Mouse (Mus musculus): ENCODE measurements at regions not wholly inside any gene's neighbourhood (a gene's known extent, or its start where the extent isn't known, plus 50 kb on each side); places are given as distances from the start of the nearest gene placed in this dataset.

GRCm38 (mm10) chr12:94674925-94675324 lies 1017.1 kb upstream of the Flrt2 start:
- no peak for DNase-seq (ENCODE audit: extremely low spot score in 1 of 2, low spot score in 1 of 2)

GRCm38 (mm10) chr12:94691341-94692029 lies 1000.5 kb upstream of the Flrt2 start:
- no peak for DNase-seq (ENCODE audit: extremely low spot score in 1 of 2, low spot score in 1 of 2)

GRCm38 (mm10) chr12:94731391-94731790 lies 960.6 kb upstream of the Flrt2 start:
- DNase-seq (ENCODE audit: extremely low spot score in 1 of 2, low spot score in 1 of 2), result no peak

- no peak for DNase-seq (ENCODE audit: extremely low spot score in 1 of 2, low spot score in 1 of 2)
These were observed 958.8 kb upstream of the Flrt2 start for GRCm38 (mm10) chr12:94733179-94733578.

GRCm38 (mm10) chr12:94737263-94737662 lies 954.8 kb upstream of the Flrt2 start:
- no peak for DNase-seq (ENCODE audit: extremely low spot score in 1 of 2, low spot score in 1 of 2)

GRCm38 (mm10) chr12:94749747-94750515 lies 942.1 kb upstream of the Flrt2 start:
- no peak for DNase-seq (ENCODE audit: extremely low spot score in 1 of 2, low spot score in 1 of 2)

GRCm38 (mm10) chr12:94755754-94756153 lies 936.3 kb upstream of the Flrt2 start:
- no peak for DNase-seq (ENCODE audit: extremely low spot score in 1 of 2, low spot score in 1 of 2)

GRCm38 (mm10) chr12:94795913-94796615 lies 896.0 kb upstream of the Flrt2 start:
- no peak for DNase-seq (ENCODE audit: extremely low spot score in 1 of 2, low spot score in 1 of 2)

- no peak for DNase-seq (ENCODE audit: extremely low spot score in 1 of 2, low spot score in 1 of 2)
These were observed 887.3 kb upstream of the Flrt2 start for GRCm38 (mm10) chr12:94804692-94805091.

- no peak for DNase-seq (ENCODE audit: extremely low spot score in 1 of 2, low spot score in 1 of 2)
These were observed 860.6 kb upstream of the Flrt2 start for GRCm38 (mm10) chr12:94831400-94831799.

- no peak for DNase-seq (ENCODE audit: extremely low spot score in 1 of 2, low spot score in 1 of 2)
These were observed 829.3 kb upstream of the Flrt2 start for GRCm38 (mm10) chr12:94862720-94863119.

GRCm38 (mm10) chr12:94910816-94911215 lies 781.2 kb upstream of the Flrt2 start:
- DNase-seq (ENCODE audit: extremely low spot score in 1 of 2, low spot score in 1 of 2), result no peak

- DNase-seq (ENCODE audit: extremely low spot score in 1 of 2, low spot score in 1 of 2), result no peak
These were observed 749.0 kb upstream of the Flrt2 start for GRCm38 (mm10) chr12:94943067-94943466.

Small RNA genes lying in the stretch of these regions (microRNA-seq; reads per million reads assigned to microRNA genes)
- 0 reads per million in 2 experiments for gene Mir8099-2

Data from layer of hippocampus, postnatal 25 days (tissue).